Mouse (Mus musculus) MEL (cell line): ENCODE measurements around the gene Oit3. TPM values are rescaled to one million over a fixed set of nuclear protein-coding genes. Genes with fewer than 3 reads are reported as not detected.

ENCODE experiments used
- DNase-seq: peaks from one replicate; pipeline ENCODE4 v3.0.0; 2011; ENCODE audit warnings: low read depth, low spot score
- H3K27ac ChIP-seq: 2 replicates; pipeline ENCODE4 v1.5.1; 2012; ENCODE audit warnings: low read depth, mild to moderate bottlenecking, control low read depth, low read length, moderate library complexity; ENCODE audit not compliant: control insufficient read depth
- H3K27me3 ChIP-seq, 2 experiments: fragments of 150-350 bp in 1 of 2; sonication (generic) in 1 of 2; 2 replicates each; pipeline ENCODE4 v1.6.1; 2012; ENCODE audit warnings: low read length in 2 of 2, mild to moderate bottlenecking in 2 of 2, improper control_type of control experiment in 1 of 2, moderate library complexity in 1 of 2; ENCODE audit not compliant: insufficient read depth in 2 of 2, control insufficient read depth in 1 of 2
- H3K36me3 ChIP-seq, 2 experiments: 2 replicates each; pipeline ENCODE4 v1.6.1; 2012 to 2014; ENCODE audit warnings: low read length in 2 of 2, improper control_type of control experiment in 1 of 2, inconsistent platforms in 1 of 2, mild to moderate bottlenecking in 1 of 2; ENCODE audit not compliant: insufficient read depth in 2 of 2, control insufficient read depth in 1 of 2
- H3K4me1 ChIP-seq, 2 experiments: fragments of 150-350 bp in 1 of 2; sonication (generic) in 1 of 2; 2 replicates each; pipeline ENCODE4 v1.6.1; 2012; ENCODE audit warnings: low read length in 2 of 2, improper control_type of control experiment in 1 of 2, mild to moderate bottlenecking in 1 of 2; ENCODE audit not compliant: insufficient read depth in 2 of 2, control insufficient read depth in 1 of 2
- H3K4me3 ChIP-seq, 2 experiments: fragments of 150-350 bp in 1 of 2; sonication (generic) in 1 of 2; 2 replicates each; pipeline ENCODE4 v1.5.1; 2012; ENCODE audit warnings: low read depth in 2 of 2, low read length in 2 of 2, mild to moderate bottlenecking in 2 of 2, moderate library complexity in 2 of 2, control low read depth in 1 of 2, improper control_type of control experiment in 1 of 2; ENCODE audit not compliant: control insufficient read depth in 1 of 2, insufficient read depth in 1 of 2
- H3K79me2 ChIP-seq: 2 replicates; pipeline ENCODE4 v1.6.1; 2012; ENCODE audit warnings: mild to moderate bottlenecking, low read length, moderate library complexity; ENCODE audit not compliant: control insufficient read depth, poor library complexity, insufficient read depth
- H3K9ac ChIP-seq: 2 replicates; pipeline ENCODE4 v1.6.1; 2012; ENCODE audit warnings: low read depth, mild to moderate bottlenecking, control low read depth, low read length, moderate library complexity; ENCODE audit not compliant: control insufficient read depth, poor library complexity, severe bottlenecking
- H3K9me3 ChIP-seq: fragments of 150-350 bp; sonication (generic); replicated peaks from 2 replicates; pipeline ENCODE4 v1.6.1; 2012; ENCODE audit warnings: mild to moderate bottlenecking, low read length, improper control_type of control experiment, moderate library complexity; ENCODE audit not compliant: insufficient read depth
- EP300 ChIP-seq, 2 experiments: IDR thresholded peaks; 2 replicates each; pipeline ENCODE4 v1.6.1; 2011; ENCODE audit warnings: improper control_type of control experiment in 2 of 2, low read length in 2 of 2, low read depth in 1 of 2, mild to moderate bottlenecking in 1 of 2
- ETS1 ChIP-seq: IDR thresholded peaks from 2 replicates; pipeline ENCODE4 v1.6.1; 2012; ENCODE audit warnings: low read depth, mild to moderate bottlenecking, inconsistent platforms, low read length, improper control_type of control experiment, moderate library complexity
- MAFK ChIP-seq: IDR thresholded peaks from 2 replicates; pipeline ENCODE4 v1.6.1; 2011; ENCODE audit warnings: low read depth, mild to moderate bottlenecking, low read length, improper control_type of control experiment, borderline replicate concordance
- MYB ChIP-seq: IDR thresholded peaks from 2 replicates; pipeline ENCODE4 v1.6.1; 2011; ENCODE audit warnings: mild to moderate bottlenecking, low read depth, low read length, improper control_type of control experiment
- NELFE ChIP-seq: IDR thresholded peaks from 2 replicates; pipeline ENCODE4 v1.6.1; 2011; ENCODE audit warnings: low read depth, low read length, improper control_type of control experiment
- NRF1 ChIP-seq: IDR thresholded peaks from 2 replicates; pipeline ENCODE4 v1.6.1; 2014; ENCODE audit warnings: low read depth, mild to moderate bottlenecking, inconsistent platforms, low read length, improper control_type of control experiment, moderate library complexity; ENCODE audit not compliant: poor library complexity, insufficient read depth, severe bottlenecking
- POLR2A ChIP-seq, 2 experiments: IDR thresholded peaks; 2 replicates each; pipeline ENCODE4 v1.6.1; 2011 to 2012; ENCODE audit warnings: low read length in 2 of 2, mild to moderate bottlenecking in 2 of 2, control low read depth in 1 of 2, improper control_type of control experiment in 1 of 2, low read depth in 1 of 2, moderate library complexity in 1 of 2; ENCODE audit not compliant: control insufficient read depth in 1 of 2, insufficient read depth in 1 of 2, poor library complexity in 1 of 2
- RAD21 ChIP-seq: IDR thresholded peaks from 2 replicates; pipeline ENCODE4 v1.6.1; 2011; ENCODE audit warnings: mild to moderate bottlenecking, low read depth, low read length, improper control_type of control experiment
- SMC3 ChIP-seq: IDR thresholded peaks from 2 replicates; pipeline ENCODE4 v1.6.1; 2011; ENCODE audit warnings: low read depth, low read length, improper control_type of control experiment
- TBP ChIP-seq: IDR thresholded peaks from 2 replicates; pipeline ENCODE4 v1.8.0; 2011; ENCODE audit warnings: low read depth, low read length, improper control_type of control experiment
- TCF12 ChIP-seq: IDR thresholded peaks from 2 replicates; pipeline ENCODE4 v1.6.1; 2014; ENCODE audit warnings: low read depth, mild to moderate bottlenecking, inconsistent platforms, low read length, improper control_type of control experiment, moderate library complexity
- USF2 ChIP-seq, 2 experiments: IDR thresholded peaks; 2 replicates each; pipeline ENCODE4 v1.6.1; 2011 to 2012; ENCODE audit warnings: improper control_type of control experiment in 2 of 2, low read length in 2 of 2, borderline replicate concordance in 1 of 2, inconsistent platforms in 1 of 2, low read depth in 1 of 2, mild to moderate bottlenecking in 1 of 2; ENCODE audit not compliant: insufficient read depth in 1 of 2
- ZKSCAN1 ChIP-seq: IDR thresholded peaks from 2 replicates; pipeline ENCODE4 v1.6.1; 2012; ENCODE audit warnings: low read depth, mild to moderate bottlenecking, inconsistent platforms, low read length, improper control_type of control experiment, moderate library complexity
- ZMIZ1 ChIP-seq: IDR thresholded peaks from 2 replicates; pipeline ENCODE4 v1.6.1; 2012; ENCODE audit warnings: low read depth, mild to moderate bottlenecking, inconsistent platforms, low read length, improper control_type of control experiment, moderate library complexity
- polyA plus RNA-seq, 2 experiments: library from polyadenylated mRNA; stranded (reverse) in 1 of 2; unstranded in 1 of 2; fragments of >175 nt in 1 of 2; fragments of >200 nt in 1 of 2; gene quantifications; 2 replicates each; pipeline versions ENCODE4 v1.2.1 to v1.2.4; 2012; ENCODE audit warnings: low replicate concordance in 2 of 2, low read depth in 1 of 2; ENCODE audit not compliant: insufficient read length in 2 of 2, insufficient read depth in 1 of 2, missing spikeins in 1 of 2
- total RNA-seq: library from RNA; depleted of rRNA; stranded (reverse); fragments of 300-350 nt; gene quantifications from 2 replicates; pipeline ENCODE4 v1.2.3, GENCODE M21; 2012

Oit3 gene
- total and polyA plus RNA-seq, 3 experiments = 0.07 TPM; not detected in 2

GRCm38 (mm10) chr10:59440177-59440576, 1.4 kb downstream of the Oit3 start:
- no peak overlapping the region for H3K9ac ChIP-seq
- H3K4me1 ChIP-seq = peaks cover 0 to 3% of the 10 kb centered on the region in 2 experiments; a peak in 2 of 4 replicates
- TF ChIP-seq ZMIZ1 (no peak), ZKSCAN1 (no peak), RAD21 (no peak), USF2 (IDR thresholded peaks at IDR 0.05; ENCODE audit: borderline replicate concordance in 1 of 2, insufficient read depth in 1 of 2, low read depth in 1 of 2, low read length in 2 of 2) (no peak), ETS1 (no peak)
- no peaks in the 10 kb centered on the region for H3K36me3 ChIP-seq
- no peaks in the 10 kb centered on the region for H3K27me3 ChIP-seq
- H3K9me3 ChIP-seq = no peaks in the 10 kb centered on the region
- no peak overlapping the region for H3K27ac ChIP-seq
- H3K4me3 ChIP-seq = no peak overlapping the region
- no peaks in the 10 kb centered on the region for H3K79me2 ChIP-seq
- no peak for DNase-seq

DNA sequence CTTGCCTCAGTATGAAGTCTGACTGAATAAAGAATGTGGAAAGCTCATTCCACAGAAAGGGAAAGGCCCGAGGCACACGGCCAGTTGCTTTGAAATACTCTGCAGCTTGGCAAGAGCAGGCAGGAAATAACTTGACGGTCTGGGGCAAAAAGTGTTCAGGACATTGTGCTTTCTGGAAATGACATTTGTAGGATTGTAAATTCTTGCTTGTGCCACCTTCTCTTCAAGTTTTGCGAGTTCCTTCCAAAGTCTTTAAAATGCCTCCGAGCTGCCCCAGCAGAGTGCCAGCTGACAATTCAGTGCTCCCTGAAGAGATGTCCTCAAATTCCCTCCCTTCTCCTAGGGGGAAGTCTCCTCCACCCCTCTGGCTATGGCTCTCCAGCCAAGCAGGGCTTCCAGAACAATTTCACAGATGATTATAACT, 2.1 kb downstream of the Oit3 start:
- H3K79me2 ChIP-seq = no peaks in the 10 kb centered on the region
- H3K4me1 ChIP-seq = peaks cover 0 to 3% of the 10 kb centered on the region in 2 experiments; a peak in 2 of 4 replicates
- no peak for TF ChIP-seq NRF1
- no peak for TF ChIP-seq NELFE
- TF ChIP-seq EP300 (IDR thresholded peaks at IDR 0.05; ENCODE audit: low read depth in 1 of 2, low read length in 2 of 2) = no peak
- no peak for TF ChIP-seq ZMIZ1
- H3K4me3 ChIP-seq = no peak overlapping the region
- DNase-seq = no peak
- no peaks in the 10 kb centered on the region for H3K36me3 ChIP-seq
- H3K9me3 ChIP-seq = no peaks in the 10 kb centered on the region
- no peaks in the 10 kb centered on the region for H3K27me3 ChIP-seq
- H3K9ac ChIP-seq = no peak overlapping the region
- H3K27ac ChIP-seq = no peak overlapping the region

DNA sequence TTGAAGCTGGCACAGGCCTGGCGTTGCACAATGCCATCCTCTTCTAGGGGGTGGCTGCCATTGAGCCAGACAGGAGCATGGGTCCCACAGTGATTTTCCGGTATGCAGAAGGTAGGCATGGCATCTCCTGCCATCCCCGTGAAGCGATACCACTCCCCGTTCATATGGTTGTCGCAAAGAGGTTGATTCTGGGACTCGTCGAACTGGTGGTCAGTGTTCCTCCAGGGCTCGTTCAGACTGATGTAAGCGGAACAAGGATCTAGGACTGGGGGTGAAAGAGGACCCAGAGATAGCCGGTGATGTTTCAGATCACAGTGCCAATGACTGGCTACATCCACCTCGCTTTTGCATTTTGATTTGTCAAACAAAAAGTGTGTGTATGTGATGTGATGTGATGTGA, 2.9 kb downstream of the Oit3 start:
- Histone ChIP-seq H3K79me2 (no peaks in the 10 kb centered on the region), H3K27ac (no peak overlapping the region), H3K4me3 (no peak overlapping the region), H3K9ac (no peak overlapping the region), H3K27me3 (no peaks in the 10 kb centered on the region), H3K36me3 (no peaks in the 10 kb centered on the region), H3K9me3 (no peaks in the 10 kb centered on the region), H3K4me1 (peaks cover 0 to 3% of the 10 kb centered on the region in 2 experiments; a peak in 2 of 4 replicates)
- TF ChIP-seq EP300 (IDR thresholded peaks at IDR 0.05; ENCODE audit: low read depth in 1 of 2, low read length in 2 of 2) (no peak), NRF1 (no peak), SMC3 (no peak), MAFK (no peak), TCF12 (no peak), TBP (no peak), NELFE (no peak), MYB (no peak), POLR2A (IDR thresholded peaks at IDR 0.05; ENCODE audit: control insufficient read depth in 1 of 2, insufficient read depth in 1 of 2, low read depth in 1 of 2, low read length in 2 of 2, poor library complexity in 1 of 2) (no peak)
- no peak for DNase-seq
